Mouse (Mus musculus): ENCODE results near the gene Pcdh15. TPM values are rescaled to one million over a fixed set of nuclear protein-coding genes. Genes with fewer than 3 reads are reported as not detected.
A peak's percentile ranks its signal among the peaks of the same experiment; 100 is the strongest.

Gene Pcdh15
- polyA plus RNA-seq, 1 experiment from 2014 or later = 0.53 TPM

DNA sequence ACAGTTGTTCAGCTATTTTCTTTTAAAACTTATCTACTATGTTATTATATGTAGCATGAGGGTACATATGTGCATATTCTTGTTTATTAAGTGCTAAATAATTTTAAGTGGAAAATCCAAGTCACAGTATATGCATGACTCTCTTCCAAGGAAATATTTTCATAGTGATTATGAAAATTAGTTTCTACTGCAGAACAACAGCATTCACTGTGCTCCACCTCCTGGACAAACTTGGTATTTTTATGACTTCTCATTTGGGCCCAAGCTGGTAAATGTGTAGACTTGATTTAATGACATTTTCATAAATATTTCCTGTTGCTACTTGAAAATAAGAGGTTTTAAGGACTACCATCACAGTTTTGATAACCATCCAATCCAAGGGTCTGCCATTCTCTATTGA is 1104.5 kb downstream of the Pcdh15 start:
- Histone ChIP-seq H3K9ac (ENCODE audit: low read length) (no peak overlapping the region), H3K4me1 (ENCODE audit: control insufficient read depth, insufficient read depth, low read length) (no peaks in the 10 kb centered on the region), H3K27ac (ENCODE audit: low read depth, low read length) (no peak overlapping the region), H3K9me3 (ENCODE audit: control insufficient read depth, low read length) (no peaks in the 10 kb centered on the region), H3K36me3 (ENCODE audit: control insufficient read depth, insufficient read depth, low read length) (no peaks in the 10 kb centered on the region), H3K4me2 (no peak overlapping the region), H3K4me3 (ENCODE audit: low read depth, low read length) (no peak overlapping the region), H3K27me3 (ENCODE audit: control insufficient read depth, insufficient read depth, low read length) (no peaks in the 10 kb centered on the region)
- peak; percentile 87 for DNase-seq (ENCODE audit: low spot score, missing footprints)
- no peak for ATAC-seq (ENCODE audit: low FRiP score)

DNA sequence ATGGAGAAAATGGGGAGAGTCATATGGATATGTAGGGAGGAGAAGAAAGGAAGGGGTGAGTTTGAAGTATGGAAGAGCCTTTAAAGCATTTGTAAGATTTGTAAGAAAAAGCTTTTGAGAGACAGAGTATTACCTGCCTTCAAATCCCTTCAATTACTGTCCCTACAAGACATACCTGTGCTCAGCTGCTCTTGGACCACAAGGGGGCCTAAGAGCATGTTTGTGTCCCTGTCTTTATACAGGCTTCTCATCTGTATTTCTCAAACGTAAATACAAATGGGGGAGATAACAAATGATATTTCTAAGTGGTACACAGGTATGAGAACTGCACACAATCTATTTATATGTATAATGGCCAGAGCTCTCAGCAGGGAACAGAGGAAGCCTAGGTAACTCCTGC is 1118.1 kb downstream of the Pcdh15 start:
- Histone ChIP-seq H3K36me3 (ENCODE audit: control insufficient read depth, insufficient read depth, low read length) (no peaks in the 10 kb centered on the region), H3K27ac (ENCODE audit: low read depth, low read length) (no peak overlapping the region), H3K27me3 (ENCODE audit: control insufficient read depth, insufficient read depth, low read length) (no peaks in the 10 kb centered on the region), H3K9me3 (ENCODE audit: control insufficient read depth, low read length) (no peaks in the 10 kb centered on the region), H3K4me2 (no peak overlapping the region), H3K4me3 (ENCODE audit: low read depth, low read length) (no peak overlapping the region), H3K9ac (ENCODE audit: low read length) (no peak overlapping the region), H3K4me1 (ENCODE audit: control insufficient read depth, insufficient read depth, low read length) (no peaks in the 10 kb centered on the region)
- WGBS = 56% methylated on average over 1 of the region's 1 CpGs
- ATAC-seq (ENCODE audit: low FRiP score) (no peak), DNase-seq (ENCODE audit: low spot score, missing footprints) (no peak)

DNA sequence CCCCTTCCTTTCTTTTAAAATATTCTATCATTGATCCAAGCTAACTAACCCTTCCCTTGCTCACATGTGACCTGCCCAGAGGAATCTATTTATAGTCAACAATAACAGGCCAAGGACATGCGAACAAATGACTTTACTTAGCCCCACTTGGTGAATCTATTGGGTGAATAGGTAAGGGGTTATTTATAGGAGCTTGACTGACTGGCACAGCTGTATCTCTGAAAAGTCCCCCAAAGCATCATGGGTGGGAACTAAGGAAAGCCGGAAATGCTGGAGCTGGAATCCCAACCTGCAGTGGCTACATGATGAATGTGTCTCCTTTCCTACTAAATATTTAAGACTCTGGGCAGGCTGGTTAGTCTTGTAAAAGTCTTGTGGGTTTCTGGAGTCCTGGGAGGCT is 1121.3 kb downstream of the Pcdh15 start:
- no peaks in the 10 kb centered on the region for H3K9me3 ChIP-seq (ENCODE audit: control insufficient read depth, low read length)
- WGBS = 86% methylated on average over 2 of the region's 2 CpGs
- H3K27ac ChIP-seq (ENCODE audit: low read depth, low read length) = no peak overlapping the region
- ATAC-seq (ENCODE audit: low FRiP score) = no peak
- no peak for DNase-seq (ENCODE audit: low spot score, missing footprints)
- no peak overlapping the region for H3K9ac ChIP-seq (ENCODE audit: low read length)
- no peaks in the 10 kb centered on the region for H3K36me3 ChIP-seq (ENCODE audit: control insufficient read depth, insufficient read depth, low read length)
- no peak overlapping the region for H3K4me2 ChIP-seq
- no peak overlapping the region for H3K4me3 ChIP-seq (ENCODE audit: low read depth, low read length)
- H3K27me3 ChIP-seq (ENCODE audit: control insufficient read depth, insufficient read depth, low read length) = no peaks in the 10 kb centered on the region
- no peaks in the 10 kb centered on the region for H3K4me1 ChIP-seq (ENCODE audit: control insufficient read depth, insufficient read depth, low read length)

DNA sequence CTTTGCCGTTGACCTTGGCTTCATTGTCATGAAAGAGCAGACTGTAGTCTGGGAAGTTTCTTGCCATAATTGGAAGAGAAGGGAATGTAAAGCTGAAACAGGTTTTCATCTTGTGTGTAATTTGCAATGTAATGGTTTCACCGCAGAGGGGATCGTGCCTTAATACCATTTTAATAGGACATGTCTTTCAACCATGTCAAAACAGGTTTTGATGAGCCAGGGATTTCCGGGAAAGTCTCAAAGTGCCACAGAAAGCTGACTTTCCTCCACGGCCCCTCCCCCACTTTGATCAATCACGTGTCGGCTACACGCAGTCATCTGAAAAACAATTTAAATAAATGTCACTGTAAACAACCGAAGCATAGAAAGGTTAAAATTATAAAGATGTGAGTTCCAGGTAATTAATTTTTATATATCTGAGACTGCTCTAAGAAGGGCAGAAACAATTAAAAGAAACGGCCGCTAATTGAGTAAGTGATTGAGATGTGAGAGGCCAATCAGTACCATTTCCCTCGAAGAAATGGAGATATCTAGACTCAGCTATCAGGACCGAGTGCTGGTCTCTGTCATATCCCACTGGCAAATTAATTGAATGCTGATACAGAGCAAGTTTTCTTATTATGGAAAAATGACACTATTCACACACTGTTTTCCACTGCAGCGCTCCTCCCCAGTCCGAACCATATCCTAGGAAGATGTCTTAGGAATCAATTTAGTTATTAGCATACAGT is 1158.7 kb downstream of the Pcdh15 start:
- DNase-seq (ENCODE audit: low spot score, missing footprints) = no peak
- H3K4me2 ChIP-seq = no peak overlapping the region
- no peaks in the 10 kb centered on the region for H3K9me3 ChIP-seq (ENCODE audit: control insufficient read depth, low read length)
- H3K9ac ChIP-seq (ENCODE audit: low read length) = no peak overlapping the region
- H3K27ac ChIP-seq (ENCODE audit: low read depth, low read length) = no peak overlapping the region
- H3K4me3 ChIP-seq (ENCODE audit: low read depth, low read length) = no peak overlapping the region
- no peaks in the 10 kb centered on the region for H3K36me3 ChIP-seq (ENCODE audit: control insufficient read depth, insufficient read depth, low read length)
- H3K27me3 ChIP-seq (ENCODE audit: control insufficient read depth, insufficient read depth, low read length) = no peaks in the 10 kb centered on the region
- 85% methylated on average over 15 of the region's 15 CpGs for WGBS
- ATAC-seq (ENCODE audit: low FRiP score) = no peak
- H3K4me1 ChIP-seq (ENCODE audit: control insufficient read depth, insufficient read depth, low read length) = no peaks in the 10 kb centered on the region

- no peak for ATAC-seq (ENCODE audit: low FRiP score)
Measured at GRCm38 (mm10) chr10:74258639-74259038, 1159.5 kb downstream of the Pcdh15 start.

DNA sequence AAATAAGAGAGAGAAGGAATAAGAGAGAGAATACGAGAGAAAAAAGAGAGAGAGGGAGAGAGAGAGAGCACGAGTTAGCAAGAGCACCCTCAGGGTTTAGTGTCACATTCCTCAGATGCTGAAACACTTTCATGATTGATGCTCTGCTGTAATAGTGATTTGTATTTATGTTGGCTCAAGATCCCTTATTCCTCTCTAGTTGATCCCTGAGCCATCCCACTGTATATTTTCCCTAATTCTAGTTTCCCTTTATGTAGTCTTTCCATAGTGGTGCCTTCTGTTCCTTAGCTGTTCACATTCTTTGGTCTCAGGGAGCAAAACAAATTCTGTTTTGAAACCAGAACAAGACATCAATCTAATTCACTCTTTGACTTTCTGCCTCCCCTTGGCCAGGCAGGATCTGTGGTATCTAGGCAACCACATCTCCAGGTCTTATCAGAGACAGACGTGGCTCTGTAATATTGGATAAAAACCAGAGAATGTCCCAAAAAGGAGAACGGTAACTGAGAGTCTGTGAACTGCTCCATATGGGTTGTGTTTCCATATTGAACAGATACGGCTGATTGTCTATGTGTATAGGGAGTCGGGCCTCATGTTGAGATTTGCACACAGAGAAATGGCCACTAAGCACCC is 1170.6 kb downstream of the Pcdh15 start:
- H3K4me1 ChIP-seq (ENCODE audit: control insufficient read depth, insufficient read depth, low read length) = no peaks in the 10 kb centered on the region
- no peak overlapping the region for H3K27ac ChIP-seq (ENCODE audit: low read depth, low read length)
- H3K9me3 ChIP-seq (ENCODE audit: control insufficient read depth, low read length) = no peaks in the 10 kb centered on the region
- H3K27me3 ChIP-seq (ENCODE audit: control insufficient read depth, insufficient read depth, low read length) = no peaks in the 10 kb centered on the region
- no peak overlapping the region for H3K4me3 ChIP-seq (ENCODE audit: low read depth, low read length)
- no peak overlapping the region for H3K4me2 ChIP-seq
- H3K36me3 ChIP-seq (ENCODE audit: control insufficient read depth, insufficient read depth, low read length) = no peaks in the 10 kb centered on the region
- H3K9ac ChIP-seq (ENCODE audit: low read length) = no peak overlapping the region
- ATAC-seq (ENCODE audit: low FRiP score) = no peak
- DNase-seq (ENCODE audit: low spot score, missing footprints) = no peak
- WGBS = 84% methylated on average over 6 of the region's 6 CpGs

More at GRCm38 (mm10) chr10:74258639-74259038, 1159.5 kb downstream of the Pcdh15 start:
- no peaks in the 10 kb centered on the region for H3K27me3 ChIP-seq (ENCODE audit: control insufficient read depth, insufficient read depth, low read length)
- no peak overlapping the region for H3K27ac ChIP-seq (ENCODE audit: low read depth, low read length)
- no peak overlapping the region for H3K4me2 ChIP-seq
- no peaks in the 10 kb centered on the region for H3K4me1 ChIP-seq (ENCODE audit: control insufficient read depth, insufficient read depth, low read length)
- DNase-seq (ENCODE audit: low spot score, missing footprints) = no peak
- H3K9me3 ChIP-seq (ENCODE audit: control insufficient read depth, low read length) = no peaks in the 10 kb centered on the region
- no peak overlapping the region for H3K9ac ChIP-seq (ENCODE audit: low read length)
- H3K36me3 ChIP-seq (ENCODE audit: control insufficient read depth, insufficient read depth, low read length) = no peaks in the 10 kb centered on the region
- H3K4me3 ChIP-seq (ENCODE audit: low read depth, low read length) = no peak overlapping the region

DNA sequence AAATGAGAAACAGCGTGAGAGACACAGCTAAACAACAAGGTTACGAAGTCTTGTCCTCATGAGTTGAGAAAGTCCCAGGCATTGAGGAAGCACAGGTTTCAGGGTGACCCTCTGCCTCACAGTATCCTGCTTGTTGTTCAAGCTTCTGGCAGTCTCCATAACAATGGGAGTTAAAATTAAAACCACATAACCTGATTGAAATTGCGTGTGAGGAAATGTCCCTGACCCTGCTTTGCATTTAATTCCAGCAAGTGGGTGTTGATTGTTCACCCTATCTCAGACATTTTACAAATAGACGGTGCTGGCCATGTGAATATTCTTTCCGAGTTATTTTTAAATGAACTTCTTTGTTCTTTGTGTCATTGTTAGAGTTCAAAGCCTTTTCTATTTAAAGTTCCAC is 1171.8 kb downstream of the Pcdh15 start:
- H3K27ac ChIP-seq (ENCODE audit: low read depth, low read length) = no peak overlapping the region
- no peak for ATAC-seq (ENCODE audit: low FRiP score)
- H3K4me2 ChIP-seq = no peak overlapping the region
- no peaks in the 10 kb centered on the region for H3K9me3 ChIP-seq (ENCODE audit: control insufficient read depth, low read length)
- no peak overlapping the region for H3K9ac ChIP-seq (ENCODE audit: low read length)
- no peaks in the 10 kb centered on the region for H3K36me3 ChIP-seq (ENCODE audit: control insufficient read depth, insufficient read depth, low read length)
- H3K27me3 ChIP-seq (ENCODE audit: control insufficient read depth, insufficient read depth, low read length) = no peaks in the 10 kb centered on the region
- H3K4me3 ChIP-seq (ENCODE audit: low read depth, low read length) = no peak overlapping the region
- H3K4me1 ChIP-seq (ENCODE audit: control insufficient read depth, insufficient read depth, low read length) = no peaks in the 10 kb centered on the region
- 82% methylated on average over 5 of the region's 5 CpGs for WGBS
- DNase-seq (ENCODE audit: low spot score, missing footprints) = no peak

- Histone ChIP-seq H3K9ac (ENCODE audit: low read length) (no peak overlapping the region), H3K36me3 (ENCODE audit: control insufficient read depth, insufficient read depth, low read length) (no peaks in the 10 kb centered on the region), H3K4me1 (ENCODE audit: control insufficient read depth, insufficient read depth, low read length) (no peaks in the 10 kb centered on the region), H3K9me3 (ENCODE audit: control insufficient read depth, low read length) (no peaks in the 10 kb centered on the region), H3K27me3 (ENCODE audit: control insufficient read depth, insufficient read depth, low read length) (no peaks in the 10 kb centered on the region), H3K4me2 (no peak overlapping the region), H3K4me3 (ENCODE audit: low read depth, low read length) (no peak overlapping the region), H3K27ac (ENCODE audit: low read depth, low read length) (no peak overlapping the region)
- 97% methylated on average over 2 of the region's 2 CpGs for WGBS
- DNase-seq (ENCODE audit: low spot score, missing footprints) (no peak), ATAC-seq (ENCODE audit: low FRiP score) (no peak)
Measured at GRCm38 (mm10) chr10:74304120-74304519, 1205.0 kb downstream of the Pcdh15 start.

DNA sequence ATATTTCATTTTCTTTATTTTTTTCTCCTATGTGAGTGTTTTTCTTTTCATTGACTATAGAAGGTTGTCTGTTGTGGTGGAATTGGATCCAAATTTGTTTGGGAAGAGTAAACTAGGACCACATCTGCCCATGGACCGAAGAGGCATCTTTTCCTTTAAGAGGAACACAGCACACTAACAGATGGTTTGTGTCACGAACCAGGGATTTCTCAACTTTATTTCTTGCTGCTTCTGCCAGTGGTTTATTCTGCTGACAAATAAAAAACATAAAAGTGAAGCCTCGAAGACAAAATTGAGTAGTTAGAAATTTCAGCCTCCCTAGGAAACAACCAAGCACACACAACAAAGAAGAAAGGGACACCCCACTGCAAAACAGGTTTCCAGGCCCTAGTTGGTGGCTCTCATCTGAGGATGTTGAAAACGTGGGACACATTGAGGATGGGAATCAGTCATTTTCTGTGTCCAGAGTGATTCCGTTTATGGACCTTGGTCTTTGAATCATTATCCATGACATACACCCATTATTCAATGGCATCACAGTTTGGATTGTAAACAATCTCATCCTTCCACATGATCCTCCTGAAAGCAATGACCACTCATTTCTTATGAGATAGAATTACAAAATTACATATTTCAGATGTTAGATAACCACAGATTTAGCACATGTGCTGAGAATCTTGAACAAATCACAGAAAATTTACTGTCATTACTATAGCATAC is 1206.5 kb downstream of the Pcdh15 start:
- H3K4me3 ChIP-seq (ENCODE audit: low read depth, low read length) = no peak overlapping the region
- no peak overlapping the region for H3K27ac ChIP-seq (ENCODE audit: low read depth, low read length)
- no peaks in the 10 kb centered on the region for H3K4me1 ChIP-seq (ENCODE audit: control insufficient read depth, insufficient read depth, low read length)
- H3K36me3 ChIP-seq (ENCODE audit: control insufficient read depth, insufficient read depth, low read length) = no peaks in the 10 kb centered on the region
- H3K9me3 ChIP-seq (ENCODE audit: control insufficient read depth, low read length) = no peaks in the 10 kb centered on the region
- no peaks in the 10 kb centered on the region for H3K27me3 ChIP-seq (ENCODE audit: control insufficient read depth, insufficient read depth, low read length)
- DNase-seq (ENCODE audit: low spot score, missing footprints) = no peak
- ATAC-seq (ENCODE audit: low FRiP score) = no peak
- H3K9ac ChIP-seq (ENCODE audit: low read length) = no peak overlapping the region
- H3K4me2 ChIP-seq = no peak overlapping the region
- WGBS = 84% methylated on average over 5 of the region's 5 CpGs

Measured in midbrain, embryonic 11.5 days (tissue).